Mouse (Mus musculus) limb, embryonic 12.5 days (tissue): ENCODE results near the gene C1qtnf2. TPM values are rescaled to one million over a fixed set of nuclear protein-coding genes. Genes with fewer than 3 reads are reported as not detected.

Experiments
- ATAC-seq: fragments of 200-750 bp; cut with Nextera tagmentation; 2 replicates; pipeline ENCODE4 v1.8.0; 2017; ENCODE audit warnings: low read depth, moderate TSS enrichment; ENCODE audit not compliant: insufficient number of reproducible peaks, insufficient read depth, low FRiP score, low TSS enrichment
- H3K27ac ChIP-seq: fragments of 300-500 bp; sonication (generic); 2 replicates; pipeline ENCODE4 v1.5.1; 2016; ENCODE audit warnings: mild to moderate bottlenecking, moderate library complexity
- H3K27me3 ChIP-seq: fragments of 300-500 bp; sonication (generic); 2 replicates; pipeline ENCODE4 v1.6.1; 2016; ENCODE audit warnings: mild to moderate bottlenecking, moderate library complexity
- H3K36me3 ChIP-seq: fragments of 300-500 bp; sonication (generic); 2 replicates; pipeline ENCODE4 v1.6.1; 2016; ENCODE audit warnings: mild to moderate bottlenecking, moderate library complexity
- H3K4me1 ChIP-seq: fragments of 300-500 bp; sonication (generic); replicated peaks from 2 replicates; pipeline ENCODE4 v1.6.1; 2016
- H3K4me2 ChIP-seq: fragments of 300-500 bp; sonication (generic); 2 replicates; pipeline ENCODE4 v1.6.1; 2016; ENCODE audit warnings: mild to moderate bottlenecking, moderate library complexity
- H3K4me3 ChIP-seq: fragments of 300-500 bp; sonication (generic); replicated peaks from 2 replicates; pipeline ENCODE4 v1.5.1; 2016; ENCODE audit warnings: mild to moderate bottlenecking
- H3K9ac ChIP-seq: fragments of 300-500 bp; sonication (generic); replicated peaks from 2 replicates; pipeline ENCODE4 v1.6.1; 2016; ENCODE audit warnings: mild to moderate bottlenecking, moderate library complexity
- H3K9me3 ChIP-seq: fragments of 300-500 bp; sonication (generic); 2 replicates; pipeline ENCODE4 v1.6.1; 2016; ENCODE audit warnings: mild to moderate bottlenecking, moderate library complexity
- WGBS: fragments of 180-500 bp; shearing (Covaris S2); methylation state at CpG from one replicate; pipeline ENCODE4 v1.1.7; 2016; 5-methylcytosine and 5-hydroxymethylcytosine counted together
- polyA plus RNA-seq: library from polyadenylated mRNA; unstranded; fragments of >200 nt; fragmentation: Nextera tagmentation; extraction: Ambion mirVana; gene quantifications from 2 replicates; pipeline ENCODE4 v1.2.1, GENCODE M21; 2016

C1qtnf2 gene
- polyA plus RNA-seq, 1 experiment from 2014 or later = 3.2 TPM

DNA sequence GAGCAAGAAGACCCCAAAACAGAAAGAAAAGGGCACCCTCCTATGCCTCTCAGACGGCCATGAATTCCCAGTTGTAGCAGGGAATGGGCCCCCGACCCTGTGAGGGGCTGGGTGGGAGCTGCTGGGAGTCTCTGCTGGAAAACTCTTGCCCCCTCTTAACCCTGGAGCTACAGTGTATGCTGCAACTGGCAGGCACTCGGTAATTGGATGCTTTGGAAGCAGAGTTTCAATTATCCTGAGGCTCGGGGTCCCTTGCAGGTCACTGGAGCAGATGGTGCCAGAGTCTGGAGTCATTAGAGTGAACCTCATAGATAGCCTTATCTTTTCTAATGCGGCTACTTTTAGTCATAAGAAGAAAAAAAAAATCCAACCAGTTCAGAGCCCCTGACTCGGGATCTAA, 65.8 kb downstream of the C1qtnf2 start:
- peaks cover 17% of the 10 kb centered on the region for H3K4me1 ChIP-seq
- H3K36me3 ChIP-seq = peaks cover 58% of the 10 kb centered on the region
- no peak overlapping the region for H3K4me2 ChIP-seq
- H3K9ac ChIP-seq = no peak overlapping the region
- ATAC-seq = no peak; the same call in 1 of the 2 replicates
- 10% methylated on average over 6 of the region's 6 CpGs for WGBS
- no peaks in the 10 kb centered on the region for H3K9me3 ChIP-seq
- no peak overlapping the region for H3K4me3 ChIP-seq
- no peak overlapping the region for H3K27ac ChIP-seq
- H3K27me3 ChIP-seq = no peaks in the 10 kb centered on the region

Other genes with a start within 250 kb of the C1qtnf2 start
- gene Pttg1, start 48.0 kb upstream of the C1qtnf2 start, polyA plus RNA-seq = 104 and 106 TPM in 2 replicates
- gene Slu7, start 40.5 kb upstream of the C1qtnf2 start, polyA plus RNA-seq = 58.5 and 68.0 TPM in 2 replicates
- gene Ccnjl, start 54.5 kb downstream of the C1qtnf2 start, polyA plus RNA-seq = 22.6 and 23.3 TPM in 2 replicates
- 4.6 and 6.3 TPM in 2 replicates for gene 4933415A04Rik, start 112.8 kb downstream of the C1qtnf2 start, polyA plus RNA-seq
- not detected in 2 replicates for gene Fabp6, start 127.3 kb downstream of the C1qtnf2 start, polyA plus RNA-seq
- 43.4 and 49.7 TPM in 2 replicates for gene Pwwp2a, start 207.7 kb downstream of the C1qtnf2 start, polyA plus RNA-seq